Mouse (Mus musculus): ENCODE measurements around the gene Isca1.

DNA sequence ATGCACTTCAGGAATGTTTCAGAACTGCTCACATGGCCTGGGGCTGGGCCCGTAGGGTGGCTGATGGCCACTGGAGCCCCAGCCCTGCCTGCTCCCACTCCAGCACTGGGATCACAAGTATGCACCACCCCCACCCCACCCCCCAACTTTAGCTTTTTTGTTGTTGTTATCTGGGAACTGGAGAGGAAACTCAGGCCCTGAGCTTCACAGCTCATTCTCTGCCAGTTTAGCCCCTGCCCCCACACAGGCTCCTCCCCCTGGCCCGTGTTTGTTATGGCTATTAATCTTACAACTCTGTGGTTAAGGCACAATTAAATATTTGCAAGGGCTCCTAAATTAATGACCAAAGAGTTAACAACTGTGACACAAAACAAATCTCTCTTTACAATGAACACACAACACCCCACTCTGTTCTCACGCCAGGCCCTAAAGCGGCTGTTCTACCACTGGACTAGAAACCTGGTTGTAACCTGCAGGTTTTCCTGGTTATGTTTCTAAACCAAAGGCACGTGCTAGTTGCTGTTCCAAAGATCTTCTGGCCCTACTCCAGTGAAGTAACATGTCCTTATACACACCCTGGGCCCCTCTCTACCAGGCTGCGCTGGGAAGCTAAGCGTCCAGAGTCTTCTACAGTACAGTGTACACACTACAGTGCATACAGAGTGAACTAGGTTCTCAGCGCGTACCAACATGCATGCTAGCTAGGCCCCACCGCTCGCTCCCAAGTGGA is 2.7 kb downstream of the Isca1 start:
- no peak for TF ChIP-seq CTCF (IDR thresholded peaks at IDR 0.05; ENCODE audit: insufficient read depth, low read depth, low read length)
- no peak for TF ChIP-seq POLR2A (IDR thresholded peaks at IDR 0.05; ENCODE audit: insufficient read depth, low read depth, low read length)

Data from olfactory bulb, adult 2 months (tissue).